Mouse (Mus musculus): ENCODE results near the gene Gjb4.

The Gjb4 gene

GRCm38 (mm10) chr4:127349560-127350300 is 4.2 kb downstream of the Gjb4 start:
- no peak for DNase-seq (ENCODE audit: extremely low spot score)

GRCm38 (mm10) chr4:127345000-127345399 is 8.9 kb downstream of the Gjb4 start:
- no peak for DNase-seq (ENCODE audit: extremely low spot score)

GRCm38 (mm10) chr4:127341372-127341771 is 12.5 kb downstream of the Gjb4 start:
- DNase-seq (ENCODE audit: extremely low spot score) = no peak

- no peak for DNase-seq (ENCODE audit: extremely low spot score)
Measured at GRCm38 (mm10) chr4:127337668-127338067, 16.2 kb downstream of the Gjb4 start.

GRCm38 (mm10) chr4:127334870-127335504 is 18.9 kb downstream of the Gjb4 start:
- no peak for DNase-seq (ENCODE audit: extremely low spot score)

- DNase-seq (ENCODE audit: extremely low spot score) = no peak
Measured at GRCm38 (mm10) chr4:127331171-127331570, 22.7 kb downstream of the Gjb4 start.

- DNase-seq (ENCODE audit: extremely low spot score) = peak; percentile 45
Measured at GRCm38 (mm10) chr4:127330181-127331100, 23.4 kb downstream of the Gjb4 start, which contains the start of gene Gjb3. Gene Gjb3, minus strand, starts transcription at chr4:127330844.

GRCm38 (mm10) chr4:127329751-127330150 is 24.1 kb downstream of the Gjb4 start:
- DNase-seq (ENCODE audit: extremely low spot score) = no peak

- DNase-seq (ENCODE audit: extremely low spot score) = peak; percentile 41
Measured at GRCm38 (mm10) chr4:127329046-127329445, 24.8 kb downstream of the Gjb4 start.

GRCm38 (mm10) chr4:127328378-127328777 is 25.5 kb downstream of the Gjb4 start:
- no peak for DNase-seq (ENCODE audit: extremely low spot score)

- DNase-seq (ENCODE audit: extremely low spot score) = no peak
Measured at GRCm38 (mm10) chr4:127327749-127328148, 26.1 kb downstream of the Gjb4 start.

- no peak for DNase-seq (ENCODE audit: extremely low spot score)
Measured at GRCm38 (mm10) chr4:127327258-127327657, 26.6 kb downstream of the Gjb4 start.

- no peak for DNase-seq (ENCODE audit: extremely low spot score)
Measured at GRCm38 (mm10) chr4:127325276-127325675, 28.6 kb downstream of the Gjb4 start.

GRCm38 (mm10) chr4:127324759-127325158 is 29.1 kb downstream of the Gjb4 start:
- DNase-seq (ENCODE audit: extremely low spot score) = peak; percentile 81

GRCm38 (mm10) chr4:127324296-127324695 is 29.6 kb downstream of the Gjb4 start:
- DNase-seq (ENCODE audit: extremely low spot score) = no peak

- DNase-seq (ENCODE audit: extremely low spot score) = no peak
Measured at GRCm38 (mm10) chr4:127323651-127324050, 30.2 kb downstream of the Gjb4 start.

GRCm38 (mm10) chr4:127319613-127320012 is 34.3 kb downstream of the Gjb4 start:
- DNase-seq (ENCODE audit: extremely low spot score) = peak; percentile 75

GRCm38 (mm10) chr4:127317143-127317542 is 36.7 kb downstream of the Gjb4 start:
- DNase-seq (ENCODE audit: extremely low spot score) = no peak

- no peak for DNase-seq (ENCODE audit: extremely low spot score)
Measured at GRCm38 (mm10) chr4:127315753-127316152, 38.1 kb downstream of the Gjb4 start.

GRCm38 (mm10) chr4:127314585-127314984 is 39.3 kb downstream of the Gjb4 start:
- DNase-seq (ENCODE audit: extremely low spot score) = no peak

- DNase-seq (ENCODE audit: extremely low spot score) = peak; percentile 71
Measured at GRCm38 (mm10) chr4:127313861-127314260, 40.0 kb downstream of the Gjb4 start, which contains the start of gene Gja4. Gene Gja4, minus strand, starts transcription at chr4:127314039.

- DNase-seq (ENCODE audit: extremely low spot score) = no peak
Measured at GRCm38 (mm10) chr4:127312349-127312748, 41.5 kb downstream of the Gjb4 start.

Measured in embryo, embryonic 9.5 days (tissue).